Mouse (Mus musculus) megakaryocyte-erythroid progenitor cell, adult 5-6 weeks (primary cell): ENCODE results near the gene Syngr4. TPM values are rescaled to one million over a fixed set of nuclear protein-coding genes. Genes with fewer than 3 reads are reported as not detected.
A peak's percentile ranks its signal among the peaks of the same experiment; 100 is the strongest.

Experiments
- ATAC-seq: replicated peaks from 2 replicates; pipeline ENCODE4 v1.8.0; 2016; ENCODE audit warnings: mild to moderate bottlenecking, inconsistent platforms; ENCODE audit not compliant: severe bottlenecking, poor library complexity, low FRiP score, low TSS enrichment
- total RNA-seq, 2 experiments: library from RNA; stranded (forward) in 1 of 2; stranded (reverse) in 1 of 2; fragments of 200-1000, 215-1000 nt in 1 of 2; fragments of >200 nt in 1 of 2; fragmentation: Nextera tagmentation in 1 of 2; gene quantifications; 2 replicates each; pipeline ENCODE4 v1.2.3; 2014 to 2017

Syngr4 gene
- total RNA-seq, 2 experiments from 2014 or later = not detected

- peak; percentile 73 for ATAC-seq
Observed at GRCm38 (mm10) chr7:45872624-45873023, 23.9 kb downstream of the Syngr4 start, which contains the start of gene Kdelr1. TSS of gene Kdelr1 (plus strand) at chr7:45872772.

- ATAC-seq = no peak
Observed at GRCm38 (mm10) chr7:45870282-45871058, 26.0 kb downstream of the Syngr4 start.

- ATAC-seq = no peak
Observed at GRCm38 (mm10) chr7:45869787-45870186, 26.7 kb downstream of the Syngr4 start.

GRCm38 (mm10) chr7:45869107-45869670 lies 27.3 kb downstream of the Syngr4 start:
- ATAC-seq = no peak

GRCm38 (mm10) chr7:45867871-45868270 lies 28.6 kb downstream of the Syngr4 start:
- ATAC-seq = no peak

- peak; percentile 56 for ATAC-seq
Observed at GRCm38 (mm10) chr7:45865925-45866910, 30.3 kb downstream of the Syngr4 start.

- no peak for ATAC-seq
Observed at GRCm38 (mm10) chr7:45864435-45864834, 32.1 kb downstream of the Syngr4 start.

- no peak for ATAC-seq
Observed at GRCm38 (mm10) chr7:45862804-45863203, 33.7 kb downstream of the Syngr4 start.

GRCm38 (mm10) chr7:45859008-45859407 lies 37.5 kb downstream of the Syngr4 start:
- no peak for ATAC-seq

GRCm38 (mm10) chr7:45856950-45857901 lies 39.3 kb downstream of the Syngr4 start:
- peak; percentile 39; the same call in 1 of the 2 replicates for ATAC-seq

- no peak for ATAC-seq
Observed at GRCm38 (mm10) chr7:45853089-45853488, 43.4 kb downstream of the Syngr4 start.

- ATAC-seq = no peak
Observed at GRCm38 (mm10) chr7:45850661-45851060, 45.9 kb downstream of the Syngr4 start.

GRCm38 (mm10) chr7:45848447-45849027 lies 48.0 kb downstream of the Syngr4 start:
- no peak for ATAC-seq

GRCm38 (mm10) chr7:45842950-45843744 lies 53.4 kb downstream of the Syngr4 start:
- no peak for ATAC-seq
